Mouse (Mus musculus): Measurements from ENCODE around the gene Mavs.

DNA sequence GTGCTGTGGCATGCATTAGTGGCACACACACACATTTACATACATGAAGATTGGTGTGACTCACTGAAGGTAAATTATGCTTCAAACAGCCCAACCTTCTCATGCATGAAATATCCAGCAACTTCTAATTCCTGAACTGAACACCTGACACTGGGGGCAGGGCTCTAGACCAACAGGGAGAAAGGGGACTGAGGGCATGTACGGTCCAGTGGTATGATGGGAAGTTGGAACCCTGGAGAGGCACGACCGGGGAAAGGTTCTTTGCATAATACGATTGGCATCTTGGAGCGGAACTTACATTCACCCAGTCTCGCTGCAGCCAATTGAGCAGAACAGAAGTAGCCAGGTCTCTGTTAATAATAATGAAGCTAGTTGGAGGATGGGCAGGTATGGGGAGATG lies 8.7 kb upstream of the Mavs start:
- TF ChIP-seq CTCF (IDR thresholded peaks at IDR 0.05; ENCODE audit: borderline replicate concordance, insufficient read depth, low read depth, low read length), result no peak
- TF ChIP-seq POLR2A (IDR thresholded peaks at IDR 0.05; ENCODE audit: borderline replicate concordance, insufficient read depth, low read length), result no peak

Measured in cerebellum, adult 2 months (tissue).